Mouse (Mus musculus) kidney, postnatal 25 days (tissue): ENCODE measurements around the gene Cracr2b.

Source experiments
- DNase-seq, 2 experiments: peaks; one replicate each; pipeline ENCODE4 v3.0.0; 2021; ENCODE audit warnings: mixed read lengths in 2 of 2

Gene Cracr2b

DNA sequence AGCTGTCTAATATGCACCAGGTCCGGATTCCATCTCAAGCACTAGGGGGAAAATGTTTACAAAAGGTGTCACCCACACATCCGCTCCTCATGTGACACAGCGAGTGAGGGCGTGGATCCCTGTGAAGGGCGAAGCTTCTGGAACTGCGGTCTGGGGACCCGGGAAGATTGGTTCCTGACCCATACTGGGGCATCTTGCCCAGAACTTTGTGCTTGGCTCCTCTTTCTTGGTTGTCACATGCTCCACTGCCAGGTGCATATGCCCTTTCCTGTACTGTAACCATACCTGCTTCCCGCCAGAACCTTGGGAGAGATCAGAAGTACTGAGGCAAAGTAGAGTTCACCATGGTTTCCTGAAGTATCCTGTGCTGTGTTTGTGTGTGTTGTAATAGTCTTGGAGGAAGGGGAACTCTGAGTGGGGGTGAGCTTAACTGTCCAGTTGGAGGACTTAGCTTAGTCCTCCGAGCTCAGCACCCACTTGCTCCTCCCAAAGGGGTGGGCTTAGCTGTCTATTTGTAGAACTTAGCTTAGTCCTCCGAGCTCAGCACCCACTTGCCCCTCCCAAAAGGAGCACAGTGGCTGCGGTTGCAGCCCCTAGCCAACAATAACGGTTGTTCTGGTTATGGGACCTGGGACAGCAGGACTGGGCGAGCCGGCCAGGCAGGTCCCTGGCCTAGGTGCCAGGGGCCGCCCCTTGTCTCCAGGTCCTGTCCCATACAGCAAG, at the start of gene Cracr2b:
Gene Cracr2b (plus strand): TSS at position 704 of the 723 bp plus-strand sequence.
- no peak for DNase-seq

DNA sequence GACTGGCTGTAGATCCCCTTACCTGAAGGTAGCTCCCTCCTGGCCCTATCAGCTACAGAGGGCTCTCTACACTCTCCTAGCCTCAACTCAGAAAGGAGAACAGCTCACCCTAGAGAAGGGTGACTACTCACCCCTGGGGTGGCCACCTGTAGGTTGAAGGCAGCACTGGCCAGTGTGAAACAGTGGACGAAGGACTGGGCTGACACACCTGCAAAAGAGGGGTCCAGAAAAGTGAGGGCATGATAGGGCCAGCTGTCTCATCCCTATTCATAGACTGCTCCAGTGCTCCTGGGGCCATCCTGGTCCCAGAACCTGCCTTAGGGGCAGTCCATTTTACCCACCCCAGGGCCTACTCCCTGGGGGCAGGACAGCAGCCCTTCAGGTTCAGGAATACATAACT, 49.2 kb upstream of the Cracr2b start:
- DNase-seq: no peak

DNA sequence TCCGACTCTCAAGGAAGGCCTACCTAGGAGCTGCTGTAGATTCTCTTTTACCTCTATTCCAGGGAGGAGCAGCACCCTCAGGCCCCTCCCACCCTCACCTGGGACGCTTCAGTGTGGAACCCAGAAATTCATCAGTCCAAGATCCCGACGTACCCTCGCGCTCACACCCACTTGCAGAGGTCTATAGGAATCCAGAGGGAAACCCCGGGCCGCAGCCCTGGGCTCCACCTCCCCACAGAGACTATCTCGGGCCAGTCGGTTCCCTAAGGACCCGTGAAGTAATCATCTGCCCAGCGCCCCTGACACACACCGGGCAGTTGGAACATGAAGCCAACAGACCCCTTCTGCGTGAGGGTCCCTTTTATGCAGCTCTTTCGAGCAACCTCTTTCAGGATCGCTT, 47.6 kb upstream of the Cracr2b start:
- no peak for DNase-seq

DNA sequence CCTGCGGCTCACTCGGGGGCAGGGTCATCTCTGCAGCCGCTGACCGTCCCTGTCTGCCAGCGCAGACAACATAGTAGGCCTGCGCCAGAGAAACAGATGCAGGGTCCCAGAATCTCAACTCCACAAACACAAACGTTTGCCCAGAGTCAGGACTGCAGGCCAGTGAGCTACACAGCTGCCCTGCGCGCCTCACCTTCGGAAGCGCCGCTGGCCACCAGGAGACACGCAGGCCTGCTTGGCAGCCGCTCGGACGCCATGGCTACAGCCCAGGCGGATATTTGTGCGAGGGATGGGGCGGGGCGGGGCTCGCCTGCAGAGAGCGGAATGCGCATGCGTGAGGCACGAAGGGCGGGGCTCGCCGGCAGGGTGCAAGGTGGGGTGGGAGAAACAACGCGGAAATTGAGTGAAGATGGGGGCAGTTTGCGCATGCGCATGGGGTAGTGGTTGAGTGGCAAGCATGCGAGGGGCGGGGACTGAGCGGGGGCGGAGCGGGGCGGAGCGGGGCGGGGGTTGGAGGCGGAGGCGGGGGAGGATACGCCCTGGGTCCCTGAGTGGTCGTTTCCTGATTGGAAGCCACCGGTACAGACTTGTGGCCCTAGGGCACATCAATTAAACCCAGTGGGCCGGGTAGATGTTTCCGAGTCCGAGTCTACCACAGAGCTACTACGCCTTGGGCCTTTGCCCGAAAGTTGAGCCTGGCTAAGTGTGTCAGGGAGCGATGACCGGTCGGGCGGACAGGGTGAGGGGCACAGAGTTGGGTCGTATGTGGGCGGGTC, 46.9 kb upstream of the Cracr2b start, which contains the start of gene Gatd1:
Gene Gatd1 (minus strand): TSS at position 328 of the 776 bp plus-strand sequence.
- peak; percentile 100 for DNase-seq

DNA sequence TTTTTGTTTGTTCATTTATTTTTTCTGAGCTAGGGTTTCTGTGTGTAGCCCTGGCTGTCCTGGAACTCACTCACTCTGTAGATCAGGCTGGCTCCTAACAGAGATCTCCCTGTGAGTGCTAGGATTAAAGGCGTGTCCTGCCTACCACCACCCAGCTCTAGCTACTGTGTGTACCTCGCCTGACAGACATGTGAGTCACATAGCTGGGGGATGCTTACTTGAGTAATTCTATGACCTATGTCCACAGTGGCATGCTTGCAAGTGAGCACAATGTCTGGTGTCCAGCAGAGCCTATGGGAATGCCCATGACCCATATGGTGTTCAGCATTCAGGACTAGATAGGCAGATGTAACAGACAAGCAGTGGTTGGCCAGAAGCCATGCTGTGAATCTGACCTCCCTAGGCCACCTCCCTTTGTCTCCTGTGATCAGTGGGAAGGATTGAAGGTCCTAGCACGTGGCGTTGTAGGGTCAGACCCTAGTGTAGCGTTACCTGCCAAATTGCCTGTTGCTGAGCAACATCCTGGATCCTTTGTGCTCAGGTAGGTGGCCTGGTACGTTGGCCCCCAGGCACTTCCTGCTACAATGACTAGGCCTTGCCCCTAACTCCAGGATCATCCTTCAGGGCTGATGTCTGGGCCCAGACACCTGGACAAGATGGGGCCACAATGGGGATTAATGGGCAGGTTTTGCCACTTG, 44.6 kb upstream of the Cracr2b start:
- DNase-seq: no peak

DNA sequence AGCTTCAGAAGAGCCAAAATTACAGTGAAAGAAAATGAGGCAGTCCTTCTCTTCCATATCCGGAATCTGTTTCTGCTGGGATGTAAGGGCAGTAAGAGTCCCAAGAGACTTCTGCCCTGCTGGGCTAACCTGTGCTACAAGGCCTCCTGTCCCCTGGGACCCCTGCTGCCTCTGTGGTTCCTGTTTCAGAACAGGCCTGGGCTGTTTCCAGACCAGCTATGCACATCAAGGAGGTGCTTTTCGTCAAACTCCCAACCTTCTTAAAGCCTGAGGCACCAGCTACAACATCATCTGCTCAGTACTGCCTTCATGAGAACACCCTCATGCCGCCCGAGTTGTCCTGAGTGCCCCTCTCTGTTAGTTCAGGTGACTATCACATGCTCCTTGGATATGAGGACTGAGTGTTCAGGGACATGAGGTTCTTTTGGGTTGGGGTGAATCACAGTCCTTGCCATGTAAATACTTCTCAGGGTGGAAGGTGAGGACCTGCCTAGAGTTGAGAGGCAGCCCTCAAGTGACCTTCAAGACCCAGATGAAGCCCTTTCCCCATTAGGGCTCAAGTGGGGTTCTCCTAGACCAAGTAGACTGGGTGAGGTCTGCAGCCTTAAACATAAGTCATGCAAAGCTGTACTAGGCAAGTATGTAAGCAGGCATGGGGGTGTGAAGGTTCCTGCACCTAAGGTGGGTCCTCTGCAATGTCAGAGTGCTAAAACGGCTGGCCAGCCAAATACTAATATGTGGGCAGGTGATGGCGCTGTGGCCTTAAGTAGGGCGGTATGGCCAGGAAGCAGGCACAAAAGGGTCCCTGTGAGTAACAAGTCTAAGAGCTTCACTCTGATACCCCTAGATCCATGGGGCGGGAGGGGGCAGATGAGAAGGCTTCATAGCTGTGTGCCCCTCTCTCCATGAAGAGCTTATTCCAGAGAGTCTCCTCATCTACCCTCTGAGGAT, 42.9 kb upstream of the Cracr2b start:
- DNase-seq: no peak

DNA sequence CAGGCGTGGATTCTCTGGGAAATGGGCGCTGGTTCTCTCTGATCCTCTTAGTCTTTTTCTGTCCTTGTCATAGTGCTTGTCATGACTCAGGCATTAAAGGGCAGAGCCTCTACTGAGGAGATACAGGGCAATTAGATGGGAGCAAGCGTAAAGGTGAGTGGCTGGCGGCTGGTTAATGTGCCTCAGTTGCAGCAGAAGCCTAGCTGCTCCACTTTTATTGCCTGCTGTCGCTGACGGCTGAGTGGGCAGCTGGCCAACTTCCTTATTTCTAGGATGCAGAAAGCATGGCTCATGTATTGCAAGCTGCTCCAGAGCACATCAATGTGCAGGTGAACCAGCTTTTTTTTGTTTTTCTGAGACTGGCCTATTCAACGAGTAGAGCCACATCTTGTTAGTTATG, 41.9 kb upstream of the Cracr2b start:
- DNase-seq: peak in 1 of 2 experiments; percentile 75

DNA sequence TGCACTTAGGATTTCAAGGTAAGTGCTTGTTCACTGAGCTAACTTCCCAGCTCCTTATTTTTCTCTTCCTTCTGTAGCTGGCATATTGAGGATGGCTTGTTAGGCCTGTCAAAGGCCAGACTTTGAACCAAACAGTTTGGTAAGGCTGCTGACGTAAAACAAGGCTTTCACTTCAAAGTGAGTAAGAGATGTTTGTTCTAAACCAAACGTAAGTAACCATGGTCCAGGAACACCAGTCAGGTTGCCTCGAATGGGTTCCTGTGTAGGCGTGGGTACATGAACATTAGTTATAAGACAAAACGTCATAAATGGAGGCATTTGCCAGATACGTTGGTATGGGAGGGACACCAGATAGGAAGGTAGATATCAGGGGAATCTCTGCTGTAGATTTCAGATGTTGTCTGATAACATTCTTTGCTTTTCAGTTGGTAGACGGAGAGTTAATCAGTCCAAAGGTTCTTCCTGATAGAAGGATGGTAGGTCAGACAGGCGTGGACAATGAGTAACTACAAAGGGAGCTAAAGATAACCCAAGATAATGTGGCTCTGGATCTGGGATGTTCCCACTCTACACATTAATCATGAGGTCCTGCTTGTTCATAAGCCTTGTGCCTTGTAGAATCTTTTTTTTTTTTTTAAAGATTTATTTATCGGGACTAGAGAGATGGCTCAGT, 40.7 kb upstream of the Cracr2b start:
- no peak for DNase-seq

DNA sequence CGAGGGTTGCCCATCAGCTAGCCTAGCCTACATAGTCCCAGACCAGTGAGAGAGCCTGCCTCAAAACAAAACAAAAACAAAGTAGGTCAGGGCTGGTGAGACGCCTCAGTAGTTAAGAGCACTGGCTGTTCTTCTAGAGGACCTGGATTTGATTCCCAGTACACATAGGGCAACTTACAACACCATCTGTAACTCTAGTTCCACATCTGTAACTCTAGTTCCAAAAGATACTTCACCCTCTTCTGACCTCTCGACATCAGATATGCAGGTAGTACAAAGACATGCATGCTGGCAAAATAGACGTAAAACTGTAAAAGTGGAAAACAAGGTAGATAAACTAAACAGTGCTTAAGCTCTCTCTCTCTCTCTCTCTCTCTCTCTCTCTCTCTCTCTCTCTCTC, 37.1 kb upstream of the Cracr2b start:
- no peak for DNase-seq

DNA sequence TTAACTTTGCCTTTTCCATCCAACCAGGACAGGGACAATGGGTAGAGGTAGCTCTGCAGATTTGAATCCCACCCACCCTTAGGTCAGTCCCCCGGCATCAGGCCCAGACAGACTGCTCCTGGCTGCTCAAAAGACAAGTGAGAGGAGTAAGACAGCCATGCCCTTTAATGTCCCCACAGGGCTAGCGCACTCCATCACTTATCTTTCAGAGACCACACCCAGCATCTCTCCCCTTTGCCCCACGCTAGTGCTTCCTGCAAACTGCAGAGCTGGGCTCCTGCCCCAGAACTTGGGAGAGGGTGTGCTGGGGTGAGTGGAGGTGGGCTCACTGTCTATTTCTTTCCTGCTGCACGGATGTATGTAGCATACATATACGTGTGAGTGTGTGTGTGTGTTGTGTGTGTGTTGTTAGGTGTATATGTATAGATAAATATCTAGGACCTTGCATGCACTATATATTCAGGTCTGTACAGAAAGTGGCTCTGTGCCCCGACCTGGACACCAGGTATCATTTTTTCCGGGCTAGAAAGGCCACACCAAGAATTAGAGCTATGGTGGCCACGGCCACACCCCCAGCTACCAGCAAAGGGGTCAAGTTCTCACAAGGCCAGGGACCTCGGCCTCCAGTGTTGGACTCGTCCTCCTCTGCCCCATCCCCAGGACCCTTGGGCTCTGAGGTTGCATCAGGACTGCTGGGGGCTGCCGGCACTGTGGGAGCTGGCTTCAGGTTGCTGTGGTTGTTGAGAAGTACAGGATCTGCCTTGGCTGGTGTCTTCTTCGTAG, 33.8 kb upstream of the Cracr2b start:
- no peak for DNase-seq

DNA sequence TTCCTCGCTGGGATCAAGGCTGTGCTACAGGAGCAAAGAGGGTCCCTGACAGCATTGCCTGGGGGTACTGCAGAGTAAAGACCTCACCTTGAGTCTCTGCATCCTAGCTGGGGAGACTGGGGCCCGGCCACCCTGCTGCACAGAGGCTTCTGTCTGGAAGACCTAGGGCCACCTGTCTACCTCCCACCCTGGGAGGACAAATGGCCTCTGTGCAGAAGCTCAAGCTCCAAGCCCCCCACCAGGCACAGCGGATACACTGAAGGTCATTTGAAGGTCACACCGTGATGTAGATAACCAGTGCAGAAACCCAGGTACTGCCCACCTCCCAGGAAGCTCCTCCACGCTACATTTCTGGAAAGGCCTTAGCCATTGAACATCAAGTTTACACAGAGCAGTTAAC, 32.2 kb upstream of the Cracr2b start:
- DNase-seq: no peak

DNA sequence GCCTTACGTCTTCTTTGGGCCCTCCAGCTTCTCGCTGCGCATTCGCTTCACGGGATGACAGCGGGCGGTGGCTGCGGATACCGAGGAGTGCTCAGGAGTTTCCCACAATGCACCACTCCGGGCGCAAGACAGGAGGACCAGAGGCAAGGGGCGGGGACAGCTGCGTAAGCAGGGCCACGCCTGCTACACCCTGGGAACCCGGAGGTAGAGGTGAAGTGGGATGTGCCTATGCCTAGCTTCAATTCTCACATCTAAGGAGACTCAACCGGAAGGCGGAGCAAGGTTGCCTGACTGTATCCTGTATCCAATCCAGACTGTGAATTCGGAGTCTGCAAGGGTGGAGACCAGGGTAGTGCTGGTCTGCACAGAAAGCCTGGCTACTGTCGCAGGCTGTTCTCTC, 31.6 kb upstream of the Cracr2b start, which contains the start of gene Cend1:
Gene Cend1 (minus strand): TSS at position 182 of the 400 bp plus-strand sequence.
- peak; percentile 58 to 79 for DNase-seq

DNA sequence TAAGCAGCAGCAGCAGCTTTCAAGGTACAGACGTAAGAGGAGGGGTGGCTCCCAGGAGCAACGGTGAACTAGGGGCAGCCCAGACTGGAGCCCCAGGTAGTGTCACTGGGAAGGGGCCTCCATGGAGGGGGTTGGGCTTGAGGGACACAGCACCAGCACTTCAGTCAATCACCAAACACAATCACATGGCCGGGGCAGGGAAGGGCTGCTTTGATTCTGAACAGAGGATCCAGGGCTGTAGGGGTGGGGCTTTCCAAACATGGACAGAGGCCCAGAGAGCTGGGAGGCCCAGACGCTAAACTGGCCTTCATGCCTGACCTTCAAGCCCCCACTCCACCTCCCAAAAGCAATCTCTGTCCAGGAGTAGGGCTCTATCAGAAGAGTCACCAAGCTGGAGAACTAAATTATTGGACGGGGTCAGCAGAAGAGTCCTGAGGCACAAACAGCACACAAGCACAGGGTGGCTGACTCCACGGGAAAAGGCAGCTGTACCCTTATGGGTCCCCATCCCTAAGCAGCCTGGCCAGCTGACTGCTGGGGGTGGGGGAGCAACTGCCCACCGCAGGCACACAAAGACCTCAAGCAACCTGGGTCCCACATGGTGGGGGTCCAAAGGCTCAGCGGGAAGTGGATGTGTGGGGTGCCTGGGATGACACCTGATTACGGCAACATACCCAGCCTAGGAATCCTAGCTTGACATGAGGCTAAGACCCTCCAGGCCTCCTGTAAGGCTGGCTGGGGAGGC, 30.9 kb upstream of the Cracr2b start:
- no peak for DNase-seq

DNA sequence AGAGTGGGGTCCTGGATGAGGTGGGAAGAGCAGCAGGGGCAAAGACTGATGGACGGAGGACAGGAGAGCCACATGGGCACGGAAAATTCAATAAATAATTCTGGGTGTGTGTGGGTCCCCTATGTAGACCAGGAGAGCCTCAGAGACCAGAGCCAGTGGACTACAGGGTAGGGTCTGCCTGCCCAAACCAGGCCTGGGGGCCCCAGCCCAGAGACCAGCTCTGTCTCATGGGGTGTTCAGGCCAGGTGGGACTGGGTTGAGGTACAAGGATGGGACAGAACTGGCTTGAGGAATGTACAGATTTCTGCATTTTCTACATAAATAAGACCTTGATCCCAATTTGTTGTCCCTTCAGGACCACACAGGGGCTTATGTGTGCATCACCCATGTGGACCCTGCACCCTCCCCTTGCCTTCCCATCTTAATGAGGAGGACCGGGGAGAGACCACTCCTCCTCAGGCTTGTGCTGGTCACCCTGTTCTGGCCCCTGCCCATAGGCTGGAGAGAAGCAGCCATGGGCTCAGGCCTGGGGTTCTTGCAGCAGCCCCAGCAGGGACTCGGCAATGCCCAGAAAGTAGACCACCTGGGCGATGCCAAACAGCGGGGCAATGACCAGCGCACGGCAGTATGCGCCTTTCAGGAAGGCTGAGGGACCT, 30.2 kb upstream of the Cracr2b start:
- DNase-seq: no peak

DNA sequence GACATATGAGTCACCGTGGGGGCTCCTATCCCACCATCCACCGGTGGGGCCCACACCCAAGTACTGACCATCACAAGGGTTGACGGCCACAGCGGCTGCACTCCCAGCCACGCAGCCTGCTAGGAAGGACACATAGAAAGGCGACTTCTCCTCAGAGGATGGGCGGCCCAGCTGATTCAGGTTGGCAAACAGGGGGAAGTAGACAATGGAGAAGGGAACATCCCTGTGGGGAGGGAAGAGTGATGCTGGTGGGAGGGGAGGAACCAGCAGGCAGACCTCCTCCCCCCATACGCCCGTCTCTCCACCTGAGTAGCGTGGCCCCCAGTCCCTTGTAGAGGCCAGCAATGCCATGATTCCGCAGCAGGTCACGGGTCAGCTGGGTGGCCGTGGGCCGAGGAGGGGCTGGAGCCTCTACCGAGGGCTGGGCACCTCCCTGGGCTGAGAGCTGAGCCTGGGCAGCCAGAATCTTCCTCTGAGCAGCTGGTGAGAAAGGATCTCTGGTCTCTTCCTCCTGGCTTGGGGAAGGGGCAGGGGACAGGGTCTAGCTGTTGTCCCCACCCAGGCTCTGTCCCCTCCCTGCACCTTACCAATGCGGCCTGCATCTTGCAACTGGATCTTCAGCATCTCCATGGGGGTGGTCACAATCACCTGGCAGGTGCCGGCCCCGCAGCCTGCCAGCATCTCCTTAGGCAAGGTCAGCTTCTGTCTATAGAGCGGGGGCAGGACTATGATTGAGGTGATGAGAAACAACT, 29.3 kb upstream of the Cracr2b start:
- no peak for DNase-seq

DNA sequence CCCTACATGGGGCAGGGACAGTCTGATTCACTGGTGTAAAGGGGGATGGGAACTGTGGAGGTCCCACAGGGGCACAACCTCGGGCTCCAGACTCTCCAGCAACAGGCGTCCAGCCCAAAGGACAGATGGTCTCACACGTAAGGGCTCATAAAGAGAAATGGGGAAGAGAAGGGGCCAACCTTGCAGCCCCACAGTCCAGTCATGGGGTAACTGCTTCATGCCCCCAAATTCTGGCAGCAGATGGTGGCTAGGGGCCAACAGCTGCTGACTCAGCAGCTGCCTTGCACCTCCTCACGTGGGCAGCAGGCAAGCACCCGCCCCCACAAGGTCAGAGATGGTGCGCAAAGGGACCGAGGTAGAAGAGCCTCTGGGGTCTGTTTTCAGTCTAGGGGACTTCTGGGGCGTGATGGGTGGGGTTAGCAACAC, 28.7 kb upstream of the Cracr2b start:
- DNase-seq: peak; percentile 50 to 82

DNA sequence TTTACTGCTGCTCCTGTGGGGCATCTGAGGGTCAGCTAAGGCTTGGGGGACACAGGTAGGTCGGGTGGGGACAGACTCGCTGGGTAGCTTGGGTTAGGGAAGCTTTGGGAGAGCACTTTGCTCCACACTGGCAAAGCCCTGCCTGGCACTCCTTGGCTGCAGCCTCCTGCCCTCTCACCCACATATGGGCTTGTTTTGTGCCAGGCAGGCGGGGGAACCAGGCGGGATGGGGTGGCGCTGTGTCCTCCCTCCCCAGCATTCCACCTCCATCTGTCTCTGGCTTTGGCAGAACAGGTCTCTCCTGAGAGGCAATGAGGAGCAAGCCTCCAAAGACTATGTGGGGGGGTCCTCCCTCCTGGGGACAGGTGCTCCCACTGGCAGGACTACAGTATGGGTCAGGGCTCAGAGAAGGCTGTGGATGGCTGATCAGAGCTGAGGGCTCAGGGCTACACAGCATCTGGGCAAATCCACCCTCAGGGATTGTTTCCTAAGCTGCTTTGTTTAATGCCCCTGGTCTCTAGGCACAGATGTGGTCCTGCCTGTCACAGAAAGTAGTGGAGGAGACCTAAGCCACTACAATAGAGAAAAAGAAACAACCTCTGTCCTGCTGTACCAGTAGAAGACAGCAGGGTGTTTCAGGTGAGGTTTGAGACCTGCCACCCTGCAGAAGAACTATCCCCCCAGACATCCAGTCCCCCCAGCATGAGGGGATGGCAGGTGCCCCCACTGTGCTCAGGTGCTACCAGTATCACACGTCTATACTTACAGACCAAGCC, 28.0 kb upstream of the Cracr2b start:
- DNase-seq: peak; percentile 69 to 92
